In the genomic region with DNA sequence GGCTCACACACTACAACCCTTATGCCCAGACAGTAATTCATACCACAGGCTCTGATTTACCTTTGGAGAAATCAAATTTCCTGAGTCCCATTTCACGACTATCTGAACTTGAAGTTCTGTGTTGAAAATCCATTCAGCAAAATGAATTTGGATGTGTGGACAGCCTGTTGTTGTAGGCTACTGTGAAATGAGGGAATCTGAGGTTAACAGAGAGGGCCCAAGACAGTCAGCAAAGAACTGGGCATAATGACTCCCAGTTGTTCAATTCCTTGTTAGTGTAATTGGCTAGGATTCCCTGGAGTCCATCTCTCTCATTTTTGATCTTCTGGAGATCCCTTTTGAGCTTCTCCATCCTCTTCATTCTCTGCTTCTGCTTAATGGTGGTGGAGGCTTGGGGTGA, we compare ENCODE assay signal across 21 mouse cellular contexts. TPM values are rescaled to one million over a fixed set of nuclear protein-coding genes. Genes with fewer than 3 reads are reported as not detected.
"Had no signal": no experiment of that assay in that cellular context is flagged by ENCODE, and none has a peak within 500 bp of the region (broad histone marks: within the 10 kb centered on the region; RNA-seq: fewer than 3 reads in every experiment).

No protein-coding gene starts in this region.

RNA-seq across cellular contexts. Expression of gene Gm3072, which starts 13.7 kb away (rescaled TPM):
- polyA plus RNA-seq: forebrain, postnatal 0 days; gonadal fat pad, adult 2 months; heart, embryonic 10.5 days; heart, embryonic 12.5 days; heart, embryonic 14.5 days; heart, embryonic 16.5 days; hindbrain, embryonic 11.5 days; hindbrain, embryonic 13.5 days; hindbrain, embryonic 15.5 days; hindbrain, postnatal 0 days; intestine, embryonic 14.5 days; intestine, embryonic 16.5 days; kidney, embryonic 14.5 days; kidney, embryonic 16.5 days; large intestine, adult 2 months; limb, embryonic 11.5 days; limb, embryonic 13.5 days; limb, embryonic 15.5 days; liver, adult 2 months; liver, embryonic 12.5 days; liver, embryonic 14.5 days had no signal

RNA-seq across cellular contexts. Expression of gene Gm3676, which starts 35.6 kb away (rescaled TPM):
- polyA plus RNA-seq: forebrain, postnatal 0 days; gonadal fat pad, adult 2 months; heart, embryonic 10.5 days; heart, embryonic 12.5 days; heart, embryonic 14.5 days; heart, embryonic 16.5 days; hindbrain, embryonic 11.5 days; hindbrain, embryonic 13.5 days; hindbrain, embryonic 15.5 days; hindbrain, postnatal 0 days; intestine, embryonic 14.5 days; intestine, embryonic 16.5 days; kidney, embryonic 14.5 days; kidney, embryonic 16.5 days; large intestine, adult 2 months; limb, embryonic 11.5 days; limb, embryonic 13.5 days; limb, embryonic 15.5 days; liver, adult 2 months; liver, embryonic 12.5 days; liver, embryonic 14.5 days had no signal

RNA-seq across cellular contexts. Expression of gene 1700049E17Rik2, which starts 37.7 kb away (rescaled TPM):
- polyA plus RNA-seq: forebrain, postnatal 0 days; gonadal fat pad, adult 2 months; heart, embryonic 10.5 days; heart, embryonic 12.5 days; heart, embryonic 14.5 days; heart, embryonic 16.5 days; hindbrain, embryonic 11.5 days; hindbrain, embryonic 13.5 days; hindbrain, embryonic 15.5 days; hindbrain, postnatal 0 days; intestine, embryonic 14.5 days; intestine, embryonic 16.5 days; kidney, embryonic 14.5 days; kidney, embryonic 16.5 days; large intestine, adult 2 months; limb, embryonic 11.5 days; limb, embryonic 13.5 days; limb, embryonic 15.5 days; liver, adult 2 months; liver, embryonic 12.5 days; liver, embryonic 14.5 days had no signal

RNA-seq across cellular contexts. Expression of gene Gm7970, which starts 55.3 kb away (rescaled TPM):
- polyA plus RNA-seq: forebrain, postnatal 0 days; gonadal fat pad, adult 2 months; heart, embryonic 10.5 days; heart, embryonic 12.5 days; heart, embryonic 14.5 days; heart, embryonic 16.5 days; hindbrain, embryonic 11.5 days; hindbrain, embryonic 13.5 days; hindbrain, embryonic 15.5 days; hindbrain, postnatal 0 days; intestine, embryonic 14.5 days; intestine, embryonic 16.5 days; kidney, embryonic 14.5 days; kidney, embryonic 16.5 days; large intestine, adult 2 months; limb, embryonic 11.5 days; limb, embryonic 13.5 days; limb, embryonic 15.5 days; liver, adult 2 months; liver, embryonic 12.5 days; liver, embryonic 14.5 days had no signal
